Mouse (Mus musculus): Measurements from ENCODE around the gene Rbms2. TPM values are rescaled to one million over a fixed set of nuclear protein-coding genes. Genes with fewer than 3 reads are reported as not detected.
"Not testable (repeated sequence)": the region's sequence is repeated elsewhere in the genome, so short reads cannot be mapped to it uniquely, and the experiment has no call there.

Rbms2 gene
- polyA plus RNA-seq, 1 experiment from 2014 or later = 26.6 TPM

GRCm38 (mm10) chr10:128187181-128187605 is 7.1 kb upstream of the Rbms2 start:
- no peaks in the 10 kb centered on the region for H3K36me3 ChIP-seq (replicated peaks)
- no peak overlapping the region for H3K27ac ChIP-seq
- peaks cover 4% of the 10 kb centered on the region; the same call in 1 of the 2 replicates for H3K27me3 ChIP-seq (ENCODE audit: poor library complexity, severe bottlenecking)
- WGBS = 71% methylated on average over 5 of the region's 5 CpGs
- no peaks in the 10 kb centered on the region for H3K4me1 ChIP-seq
- no peaks in the 10 kb centered on the region for H3K9me3 ChIP-seq
- no peak for DNase-seq (ENCODE audit: extremely low spot score, low spot score)
- H3K4me3 ChIP-seq = no peak overlapping the region

GRCm38 (mm10) chr10:128185959-128186358 is 5.9 kb upstream of the Rbms2 start:
- 44% methylated on average over 2 of the region's 2 CpGs for WGBS
- Histone ChIP-seq H3K4me1 (no peaks in the 10 kb centered on the region), H3K4me3 (no peak overlapping the region), H3K9me3 (no peaks in the 10 kb centered on the region), H3K36me3 (replicated peaks) (no peaks in the 10 kb centered on the region), H3K27me3 (ENCODE audit: poor library complexity, severe bottlenecking) (no peaks in the 10 kb centered on the region), H3K27ac (no peak overlapping the region)
- peak; percentile 85 for DNase-seq (ENCODE audit: extremely low spot score, low spot score)

GRCm38 (mm10) chr10:128185277-128185940 is 5.3 kb upstream of the Rbms2 start:
- Histone ChIP-seq H3K36me3 (replicated peaks) (no peaks in the 10 kb centered on the region), H3K9me3 (no peaks in the 10 kb centered on the region), H3K4me1 (no peaks in the 10 kb centered on the region), H3K27me3 (ENCODE audit: poor library complexity, severe bottlenecking) (no peaks in the 10 kb centered on the region), H3K27ac (no peak overlapping the region), H3K4me3 (no peak overlapping the region)
- WGBS = 90% methylated on average over 6 of the region's 6 CpGs
- DNase-seq (ENCODE audit: extremely low spot score, low spot score) = no peak

GRCm38 (mm10) chr10:128184296-128184695 is 4.2 kb upstream of the Rbms2 start:
- H3K27me3 ChIP-seq (ENCODE audit: poor library complexity, severe bottlenecking) = no peaks in the 10 kb centered on the region
- DNase-seq (ENCODE audit: extremely low spot score, low spot score) = no peak
- H3K36me3 ChIP-seq (replicated peaks) = no peaks in the 10 kb centered on the region
- WGBS = 93% methylated on average over 2 of the region's 2 CpGs
- H3K4me3 ChIP-seq = no peak overlapping the region
- H3K4me1 ChIP-seq = peaks cover 10% of the 10 kb centered on the region
- no peak overlapping the region for H3K27ac ChIP-seq
- no peaks in the 10 kb centered on the region for H3K9me3 ChIP-seq

GRCm38 (mm10) chr10:128177316-128177715 is 2.8 kb downstream of the Rbms2 start:
- no peaks in the 10 kb centered on the region for H3K27me3 ChIP-seq (ENCODE audit: poor library complexity, severe bottlenecking)
- H3K36me3 ChIP-seq (replicated peaks) = peaks cover under 1% of the 10 kb centered on the region; the same call in 1 of the 2 replicates
- H3K4me1 ChIP-seq = peaks cover 35% of the 10 kb centered on the region
- H3K9me3 ChIP-seq = no peaks in the 10 kb centered on the region
- no peak overlapping the region for H3K4me3 ChIP-seq
- 86% methylated on average over 4 of the region's 4 CpGs for WGBS
- DNase-seq (ENCODE audit: extremely low spot score, low spot score) = no peak
- no peak overlapping the region for H3K27ac ChIP-seq

GRCm38 (mm10) chr10:128175996-128176755 is 3.9 kb downstream of the Rbms2 start:
- Histone ChIP-seq H3K36me3 (replicated peaks) (peaks cover 3% of the 10 kb centered on the region; the same call in 1 of the 2 replicates), H3K4me3 (peak overlapping the region; percentile 70), H3K27ac (peak overlapping the region; percentile 88), H3K27me3 (ENCODE audit: poor library complexity, severe bottlenecking) (no peaks in the 10 kb centered on the region), H3K4me1 (peaks cover 35% of the 10 kb centered on the region), H3K9me3 (no peaks in the 10 kb centered on the region)
- DNase-seq (ENCODE audit: extremely low spot score, low spot score) = peak; percentile 86
- 1% methylated on average over 17 of the region's 17 CpGs for WGBS

GRCm38 (mm10) chr10:128175302-128175701 is 4.8 kb downstream of the Rbms2 start:
- Histone ChIP-seq H3K4me1 (peaks cover 35% of the 10 kb centered on the region), H3K4me3 (peak overlapping the region; percentile 70), H3K27ac (peak overlapping the region; percentile 88), H3K9me3 (no peaks in the 10 kb centered on the region), H3K27me3 (ENCODE audit: poor library complexity, severe bottlenecking) (no peaks in the 10 kb centered on the region), H3K36me3 (replicated peaks) (peaks cover 3% of the 10 kb centered on the region; the same call in 1 of the 2 replicates)
- 25% methylated on average over 3 of the region's 3 CpGs for WGBS
- DNase-seq (ENCODE audit: extremely low spot score, low spot score) = no peak

- not testable (repeated sequence) for H3K4me3 ChIP-seq; H3K27ac ChIP-seq; DNase-seq (ENCODE audit: extremely low spot score, low spot score); H3K36me3 ChIP-seq (replicated peaks); H3K9me3 ChIP-seq; H3K27me3 ChIP-seq (ENCODE audit: poor library complexity, severe bottlenecking)
- 94% methylated on average over 10 of the region's 10 CpGs for WGBS
- H3K4me1 ChIP-seq = peaks cover 27% of the 10 kb centered on the region
These were observed 8.7 kb downstream of the Rbms2 start for GRCm38 (mm10) chr10:128171348-128171747.

- Histone ChIP-seq H3K9me3 (no peaks in the 10 kb centered on the region), H3K4me3 (no peak overlapping the region), H3K4me1 (0 out of 2 replicates have a peak, but pooled peaks cover 3% of the 10 kb centered on the region), H3K36me3 (replicated peaks) (peaks cover 16% of the 10 kb centered on the region), H3K27ac (no peak overlapping the region), H3K27me3 (ENCODE audit: poor library complexity, severe bottlenecking) (no peaks in the 10 kb centered on the region)
- WGBS = 62% methylated on average over 6 of the region's 6 CpGs
- DNase-seq (ENCODE audit: extremely low spot score, low spot score) = no peak
These were observed 13.0 kb downstream of the Rbms2 start for GRCm38 (mm10) chr10:128167091-128167490.

- not testable (repeated sequence) for DNase-seq (ENCODE audit: extremely low spot score, low spot score); H3K9me3 ChIP-seq; H3K4me3 ChIP-seq; H3K27me3 ChIP-seq (ENCODE audit: poor library complexity, severe bottlenecking); H3K27ac ChIP-seq; H3K4me1 ChIP-seq
- WGBS = 82% methylated on average over 3 of the region's 3 CpGs
- H3K36me3 ChIP-seq (replicated peaks) = peaks cover 22% of the 10 kb centered on the region
These were observed 14.4 kb downstream of the Rbms2 start for GRCm38 (mm10) chr10:128165726-128166125.

- Histone ChIP-seq H3K4me1 (peaks cover 12% of the 10 kb centered on the region), H3K27me3 (ENCODE audit: poor library complexity, severe bottlenecking) (no peaks in the 10 kb centered on the region), H3K27ac (no peak overlapping the region), H3K36me3 (replicated peaks) (peaks cover 14% of the 10 kb centered on the region), H3K4me3 (no peak overlapping the region), H3K9me3 (no peaks in the 10 kb centered on the region)
- no peak for DNase-seq (ENCODE audit: extremely low spot score, low spot score)
- WGBS = 94% methylated on average over 3 of the region's 3 CpGs
These were observed 26.1 kb downstream of the Rbms2 start for GRCm38 (mm10) chr10:128153978-128154377.

GRCm38 (mm10) chr10:128150941-128151340 is 29.2 kb downstream of the Rbms2 start:
- peaks cover 15% of the 10 kb centered on the region for H3K4me1 ChIP-seq
- no peak overlapping the region for H3K4me3 ChIP-seq
- WGBS = 92% methylated on average over 14 of the region's 14 CpGs
- no peak for DNase-seq (ENCODE audit: extremely low spot score, low spot score)
- H3K27me3 ChIP-seq (ENCODE audit: poor library complexity, severe bottlenecking) = no peaks in the 10 kb centered on the region
- no peak overlapping the region for H3K27ac ChIP-seq
- peaks cover 32% of the 10 kb centered on the region for H3K36me3 ChIP-seq (replicated peaks)
- H3K9me3 ChIP-seq = no peaks in the 10 kb centered on the region

GRCm38 (mm10) chr10:128149592-128149991 is 30.5 kb downstream of the Rbms2 start:
- no peaks in the 10 kb centered on the region for H3K9me3 ChIP-seq
- H3K4me1 ChIP-seq = peaks cover 15% of the 10 kb centered on the region
- H3K4me3 ChIP-seq = peak overlapping the region; percentile 36
- peak overlapping the region; percentile 82 for H3K27ac ChIP-seq
- H3K36me3 ChIP-seq (replicated peaks) = peaks cover 46% of the 10 kb centered on the region
- no peaks in the 10 kb centered on the region for H3K27me3 ChIP-seq (ENCODE audit: poor library complexity, severe bottlenecking)
- peak; percentile 65 for DNase-seq (ENCODE audit: extremely low spot score, low spot score)
- WGBS = 2% methylated on average over 5 of the region's 5 CpGs
